Mouse (Mus musculus): ENCODE data around the gene Dgcr2. TPM values are rescaled to one million over a fixed set of nuclear protein-coding genes. Genes with fewer than 3 reads are reported as not detected.

Dgcr2 gene
- polyA plus RNA-seq, 1 experiment from 2014 or later, result 106 TPM

DNA sequence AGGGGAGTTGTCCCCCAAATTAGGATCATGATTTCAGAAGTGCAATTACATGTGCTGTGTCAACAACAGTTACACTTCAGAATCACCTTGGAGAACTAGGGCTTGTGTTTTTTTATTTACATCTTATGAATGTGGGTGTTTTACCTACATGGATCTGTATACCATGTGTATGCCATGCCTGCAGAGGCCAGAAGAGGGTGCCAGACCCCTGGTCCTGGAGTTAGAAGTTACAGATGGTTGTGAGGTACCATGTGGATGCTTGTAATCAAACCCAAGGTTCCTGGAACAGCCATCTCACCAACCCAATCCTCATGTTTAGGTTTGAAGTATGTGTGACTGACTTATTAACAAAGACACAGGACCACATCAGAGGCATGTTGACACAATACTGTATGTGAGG is 39.8 kb downstream of the Dgcr2 start:
- no peak for ATAC-seq (ENCODE audit: low FRiP score)
- Histone ChIP-seq H3K9ac (no peak overlapping the region), H3K4me3 (no peak overlapping the region), H3K4me2 (replicated peaks) (no peak overlapping the region), H3K4me1 (no peaks in the 10 kb centered on the region), H3K36me3 (peaks cover 66% of the 10 kb centered on the region), H3K27ac (no peak overlapping the region), H3K27me3 (no peaks in the 10 kb centered on the region), H3K9me3 (replicated peaks) (no peaks in the 10 kb centered on the region)

DNA sequence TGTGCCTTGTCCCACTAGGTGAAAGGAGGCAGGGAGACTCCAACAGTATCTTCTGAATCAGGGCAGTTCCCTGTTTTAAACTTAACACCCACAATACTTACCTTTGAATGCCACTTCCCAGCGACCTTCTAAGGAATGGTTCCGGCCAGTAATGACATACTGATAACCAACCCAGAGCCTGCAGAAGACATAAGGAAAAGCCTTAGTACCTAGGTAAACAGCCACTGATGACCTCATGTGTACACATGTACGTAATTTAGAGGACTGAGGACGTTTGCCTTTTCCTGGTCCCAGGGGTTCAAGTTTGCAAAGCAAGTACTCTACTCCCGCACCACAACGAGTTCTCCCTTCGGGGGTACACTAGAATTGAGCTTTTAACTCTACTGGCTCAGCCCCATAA is 41.2 kb downstream of the Dgcr2 start:
- peaks cover 77% of the 10 kb centered on the region for H3K36me3 ChIP-seq

DNA sequence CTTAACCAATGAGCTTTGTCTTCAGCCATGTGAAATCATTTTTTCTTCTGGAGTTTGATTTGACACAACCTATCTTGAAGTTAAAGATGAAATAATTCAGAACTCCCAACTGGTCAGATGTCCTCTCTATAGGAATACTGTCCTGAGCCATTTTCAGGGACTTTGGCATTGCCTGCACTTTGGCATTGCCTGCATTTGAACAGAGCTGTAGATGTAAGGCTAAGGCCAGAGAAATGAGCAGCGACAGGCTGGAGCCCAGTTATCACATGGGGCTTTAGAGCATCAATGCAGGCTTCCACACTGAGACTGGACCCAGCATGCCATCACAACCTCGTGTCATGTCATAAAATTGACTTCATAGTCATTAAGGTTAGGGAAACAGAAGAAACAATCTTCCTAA is 45.1 kb downstream of the Dgcr2 start:
- Histone ChIP-seq H3K4me1 (no peaks in the 10 kb centered on the region), H3K4me3 (no peak overlapping the region), H3K36me3 (peaks cover 87% of the 10 kb centered on the region), H3K4me2 (replicated peaks) (no peak overlapping the region), H3K27me3 (no peaks in the 10 kb centered on the region), H3K27ac (no peak overlapping the region), H3K9me3 (replicated peaks) (no peaks in the 10 kb centered on the region), H3K9ac (no peak overlapping the region)
- ATAC-seq (ENCODE audit: low FRiP score), result no peak
- 94% methylated on average over 2 of the region's 2 CpGs for WGBS

More for the DNA sequence above, 41.2 kb downstream of the Dgcr2 start:
- no peaks in the 10 kb centered on the region for H3K9me3 ChIP-seq (replicated peaks)
- H3K9ac ChIP-seq, result no peak overlapping the region
- no peaks in the 10 kb centered on the region for H3K4me1 ChIP-seq
- H3K27me3 ChIP-seq, result no peaks in the 10 kb centered on the region
- WGBS, result 95% methylated on average over 7 of the region's 7 CpGs
- no peak overlapping the region for H3K4me3 ChIP-seq
- ATAC-seq (ENCODE audit: low FRiP score), result no peak
- no peak overlapping the region for H3K4me2 ChIP-seq (replicated peaks)
- no peak overlapping the region for H3K27ac ChIP-seq

DNA sequence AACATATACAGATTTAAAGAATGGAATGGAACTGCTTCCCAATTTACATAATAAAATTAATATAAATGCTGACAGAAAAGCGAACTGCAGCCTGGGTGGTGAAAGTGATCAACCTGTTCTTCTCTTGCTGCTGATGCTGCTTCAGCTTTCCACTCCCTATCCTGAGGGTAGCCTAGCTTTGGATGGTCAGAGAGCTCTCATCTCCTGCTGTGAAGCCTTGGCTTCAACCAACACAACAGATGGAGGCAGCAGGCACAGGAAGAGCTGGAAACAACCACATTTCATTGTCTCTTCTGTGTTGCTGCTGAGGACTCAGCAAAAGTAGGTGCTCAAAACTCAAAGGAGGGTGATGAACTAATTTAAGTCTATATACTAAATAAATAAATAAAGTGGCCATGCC is 46.5 kb downstream of the Dgcr2 start:
- Histone ChIP-seq H3K4me2 (replicated peaks) (no peak overlapping the region), H3K9ac (no peak overlapping the region), H3K27ac (no peak overlapping the region), H3K4me3 (no peak overlapping the region), H3K36me3 (peaks cover 85% of the 10 kb centered on the region), H3K4me1 (no peaks in the 10 kb centered on the region), H3K9me3 (replicated peaks) (no peaks in the 10 kb centered on the region), H3K27me3 (no peaks in the 10 kb centered on the region)
- ATAC-seq (ENCODE audit: low FRiP score), result no peak
- 100% methylated on average over 1 of the region's 1 CpGs for WGBS

DNA sequence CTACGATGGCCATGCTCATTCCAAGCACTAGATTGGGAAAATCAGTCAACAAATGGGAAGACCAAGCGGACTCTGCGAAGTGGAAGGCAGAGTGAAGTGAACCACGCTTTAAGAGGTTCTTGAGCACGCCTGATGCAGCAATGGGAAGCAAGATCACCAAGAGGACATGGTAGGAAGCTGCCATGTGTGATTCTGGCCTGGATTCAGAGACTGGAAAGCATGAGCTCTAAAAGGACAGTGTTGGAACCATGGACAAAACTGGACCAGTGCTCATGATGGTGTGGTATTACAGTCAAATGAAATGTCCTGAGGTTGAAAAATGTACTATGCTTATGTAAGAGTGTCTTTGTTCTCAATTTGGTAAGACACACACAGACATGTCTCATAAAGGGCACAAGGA is 47.0 kb downstream of the Dgcr2 start:
- ATAC-seq (ENCODE audit: low FRiP score), result no peak
- 96% methylated on average over 5 of the region's 5 CpGs for WGBS
- H3K27ac ChIP-seq, result no peak overlapping the region
- peaks cover 85% of the 10 kb centered on the region for H3K36me3 ChIP-seq
- H3K4me3 ChIP-seq, result no peak overlapping the region
- no peaks in the 10 kb centered on the region for H3K27me3 ChIP-seq
- H3K4me2 ChIP-seq (replicated peaks), result no peak overlapping the region
- no peak overlapping the region for H3K9ac ChIP-seq
- H3K4me1 ChIP-seq, result no peaks in the 10 kb centered on the region
- H3K9me3 ChIP-seq (replicated peaks), result no peaks in the 10 kb centered on the region

DNA sequence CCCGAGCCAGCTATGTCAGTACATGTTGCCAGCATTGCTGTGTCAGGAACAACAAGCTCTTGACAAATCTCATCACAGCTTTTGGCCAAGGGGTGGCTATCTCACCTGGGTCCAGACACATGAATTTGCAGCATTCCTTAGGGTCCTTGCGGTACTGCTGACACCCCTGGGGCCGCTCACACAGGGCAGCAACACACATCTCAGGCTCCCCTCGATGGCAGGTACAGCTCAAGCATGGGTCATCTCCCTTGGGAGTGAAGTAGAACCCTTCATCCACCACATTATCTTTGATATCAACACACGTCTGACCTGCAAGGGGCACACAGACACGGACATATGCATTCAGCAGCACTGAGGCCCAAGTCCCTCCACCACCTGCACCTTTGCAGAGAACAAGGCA is 48.9 kb downstream of the Dgcr2 start:
- H3K9me3 ChIP-seq (replicated peaks), result no peaks in the 10 kb centered on the region
- no peak overlapping the region for H3K27ac ChIP-seq
- H3K4me2 ChIP-seq (replicated peaks), result no peak overlapping the region
- WGBS, result 85% methylated on average over 6 of the region's 6 CpGs
- H3K27me3 ChIP-seq, result no peaks in the 10 kb centered on the region
- no peaks in the 10 kb centered on the region for H3K4me1 ChIP-seq
- ATAC-seq (ENCODE audit: low FRiP score), result no peak
- H3K36me3 ChIP-seq, result peaks cover 88% of the 10 kb centered on the region
- H3K4me3 ChIP-seq, result no peak overlapping the region
- no peak overlapping the region for H3K9ac ChIP-seq

DNA sequence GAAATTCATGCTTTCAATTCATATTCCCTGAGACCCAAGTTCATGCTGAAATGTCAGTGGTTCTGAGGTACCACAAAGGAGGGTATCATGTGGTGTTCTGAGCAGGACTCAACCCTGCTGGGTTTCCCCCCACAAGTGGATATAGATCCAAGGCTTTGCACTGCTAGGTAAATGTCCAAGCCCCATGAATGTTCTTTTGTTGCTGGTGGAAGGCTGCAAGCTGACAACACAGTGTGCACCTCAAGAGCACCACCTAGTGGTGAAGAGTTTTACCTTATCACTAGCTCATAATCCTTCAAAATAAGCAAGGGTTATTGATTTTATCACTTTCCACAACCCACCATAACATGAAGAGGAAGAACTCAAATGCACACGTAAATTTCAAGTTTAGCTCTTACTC is 49.4 kb downstream of the Dgcr2 start:
- H3K9me3 ChIP-seq (replicated peaks), result no peaks in the 10 kb centered on the region
- whole genome bisulfite sequencing, result 29% methylated on average over 1 of the region's 1 CpGs
- ATAC-seq (ENCODE audit: low FRiP score), result 0 out of 2 replicates have a peak, but pooled peaks have one; percentile 38
- peaks cover 88% of the 10 kb centered on the region for H3K36me3 ChIP-seq
- H3K27ac ChIP-seq, result 0 out of 2 replicates have a peak overlapping the region, but pooled peaks have one; percentile 8
- no peak overlapping the region for H3K4me3 ChIP-seq
- no peak overlapping the region for H3K4me2 ChIP-seq (replicated peaks)
- no peak overlapping the region for H3K9ac ChIP-seq
- H3K27me3 ChIP-seq, result no peaks in the 10 kb centered on the region
- H3K4me1 ChIP-seq, result no peaks in the 10 kb centered on the region

DNA sequence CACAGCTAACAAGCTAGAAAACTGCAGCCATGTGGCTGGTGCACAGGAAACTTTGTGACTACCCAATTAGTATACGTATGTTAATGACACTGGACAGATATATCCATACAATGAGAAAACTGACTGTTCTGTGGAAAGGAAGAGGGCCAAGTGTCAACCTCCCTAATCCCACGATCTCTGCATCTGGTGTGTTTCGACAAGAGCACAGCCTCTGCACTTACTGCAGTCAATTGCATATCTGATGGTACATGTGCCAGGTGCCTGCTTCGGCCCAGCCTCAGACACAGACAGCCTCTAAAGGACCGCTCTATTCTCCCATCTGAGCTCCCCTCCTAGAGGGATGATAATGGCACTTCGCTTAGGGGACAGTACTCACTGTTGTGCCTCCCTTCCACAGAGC is 49.9 kb downstream of the Dgcr2 start:
- H3K27ac ChIP-seq, result 0 out of 2 replicates have a peak overlapping the region, but pooled peaks have one; percentile 8
- ATAC-seq (ENCODE audit: low FRiP score), result 0 out of 2 replicates have a peak, but pooled peaks have one; percentile 11
- no peaks in the 10 kb centered on the region for H3K27me3 ChIP-seq
- no peaks in the 10 kb centered on the region for H3K4me1 ChIP-seq
- H3K4me2 ChIP-seq (replicated peaks), result no peak overlapping the region
- no peak overlapping the region for H3K9ac ChIP-seq
- H3K36me3 ChIP-seq, result peaks cover 90% of the 10 kb centered on the region
- WGBS, result 94% methylated on average over 6 of the region's 6 CpGs
- no peak overlapping the region for H3K4me3 ChIP-seq
- H3K9me3 ChIP-seq (replicated peaks), result no peaks in the 10 kb centered on the region

DNA sequence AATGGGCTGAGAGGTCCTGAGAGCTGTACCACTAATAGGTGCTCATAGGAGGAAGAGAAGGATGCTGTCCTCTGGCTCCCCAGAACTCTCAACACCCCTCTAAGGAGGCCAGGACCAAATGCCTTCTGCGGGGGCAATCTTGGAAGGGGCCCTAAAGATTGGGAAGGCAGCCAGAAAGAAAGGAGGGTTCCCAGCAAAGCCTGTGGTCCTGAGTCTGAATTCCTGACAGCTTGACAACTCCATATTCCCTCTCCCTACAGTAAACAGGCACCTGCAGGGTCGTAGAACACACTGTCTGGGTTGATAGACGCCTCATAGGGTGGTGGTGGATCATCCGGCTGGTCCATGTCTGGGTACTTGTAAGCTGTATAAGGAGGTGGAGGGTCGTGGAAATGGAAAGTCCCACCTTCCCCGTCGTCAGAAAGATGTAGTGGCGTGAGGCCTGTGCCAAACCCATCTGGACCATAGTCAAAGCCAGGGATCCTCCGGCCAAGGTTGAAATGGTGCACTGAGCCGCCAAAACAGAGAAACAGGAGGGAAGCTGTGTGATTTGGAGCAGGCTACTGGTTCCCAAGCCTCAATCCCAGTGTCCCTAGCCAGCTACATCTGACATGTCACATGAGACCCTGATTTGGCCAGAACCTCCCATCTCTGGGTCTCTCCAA is 54.5 kb downstream of the Dgcr2 start:
- H3K27ac ChIP-seq, result no peak overlapping the region
- H3K4me3 ChIP-seq, result no peak overlapping the region
- no peak overlapping the region for H3K9ac ChIP-seq
- H3K9me3 ChIP-seq (replicated peaks), result no peaks in the 10 kb centered on the region
- no peaks in the 10 kb centered on the region for H3K4me1 ChIP-seq
- H3K36me3 ChIP-seq, result peaks cover 92% of the 10 kb centered on the region
- WGBS, result 93% methylated on average over 10 of the region's 10 CpGs
- H3K27me3 ChIP-seq, result no peaks in the 10 kb centered on the region
- H3K4me2 ChIP-seq (replicated peaks), result no peak overlapping the region
- ATAC-seq (ENCODE audit: low FRiP score), result no peak

DNA sequence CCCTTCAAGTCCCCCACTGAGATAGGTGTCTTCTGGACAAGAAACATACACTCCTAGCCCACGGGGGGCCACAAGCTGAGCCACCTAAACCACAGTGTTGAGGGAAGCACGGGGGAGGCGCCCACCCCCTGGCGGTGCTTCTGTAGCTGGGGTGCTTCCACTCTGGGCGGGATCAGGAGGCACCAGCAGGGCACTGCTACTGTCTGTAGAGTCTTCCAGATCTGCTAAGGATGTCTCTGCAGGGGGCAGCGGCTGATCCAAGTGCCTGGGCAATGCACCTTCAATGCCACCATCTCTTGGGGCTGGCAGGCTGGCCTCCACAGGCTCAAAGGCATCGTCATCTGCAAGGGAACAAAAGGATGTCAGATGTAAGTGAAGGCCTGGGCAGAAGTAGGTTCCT is 55.9 kb downstream of the Dgcr2 start:
- no peak overlapping the region for H3K4me3 ChIP-seq
- ATAC-seq (ENCODE audit: low FRiP score), result no peak
- peaks cover 5% of the 10 kb centered on the region for H3K27me3 ChIP-seq
- H3K36me3 ChIP-seq, result peaks cover 85% of the 10 kb centered on the region
- no peak overlapping the region for H3K27ac ChIP-seq
- H3K9ac ChIP-seq, result no peak overlapping the region
- 94% methylated on average over 7 of the region's 7 CpGs for WGBS
- no peak overlapping the region for H3K4me2 ChIP-seq (replicated peaks)
- H3K9me3 ChIP-seq (replicated peaks), result no peaks in the 10 kb centered on the region
- H3K4me1 ChIP-seq, result no peaks in the 10 kb centered on the region

DNA sequence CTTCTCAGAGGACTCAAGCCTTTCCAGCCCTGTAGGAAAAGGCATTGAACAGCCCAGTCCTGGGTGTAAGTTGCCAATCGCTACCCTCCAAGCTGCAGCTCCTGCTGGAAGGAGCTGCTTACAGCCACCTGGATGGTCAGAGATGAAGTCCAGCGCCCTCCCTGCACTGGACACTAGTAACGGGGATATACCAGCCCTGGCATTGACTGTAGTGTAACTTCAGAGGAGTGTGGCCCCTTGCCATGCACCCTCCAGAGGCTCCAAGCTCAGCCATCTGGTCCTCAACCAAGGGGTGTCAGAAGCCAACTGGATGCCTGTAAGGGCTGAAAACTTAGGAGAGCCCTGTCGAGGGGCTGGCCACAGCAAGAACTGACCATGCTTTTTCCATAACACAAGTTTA is 58.4 kb downstream of the Dgcr2 start:
- peaks cover 30% of the 10 kb centered on the region for H3K27me3 ChIP-seq
- ATAC-seq (ENCODE audit: low FRiP score), result no peak
- H3K9me3 ChIP-seq (replicated peaks), result no peaks in the 10 kb centered on the region
- H3K4me2 ChIP-seq (replicated peaks), result no peak overlapping the region
- no peaks in the 10 kb centered on the region for H3K4me1 ChIP-seq
- WGBS, result 91% methylated on average over 4 of the region's 4 CpGs
- H3K4me3 ChIP-seq, result no peak overlapping the region
- H3K9ac ChIP-seq, result no peak overlapping the region
- H3K36me3 ChIP-seq, result peaks cover 61% of the 10 kb centered on the region
- H3K27ac ChIP-seq, result no peak overlapping the region

DNA sequence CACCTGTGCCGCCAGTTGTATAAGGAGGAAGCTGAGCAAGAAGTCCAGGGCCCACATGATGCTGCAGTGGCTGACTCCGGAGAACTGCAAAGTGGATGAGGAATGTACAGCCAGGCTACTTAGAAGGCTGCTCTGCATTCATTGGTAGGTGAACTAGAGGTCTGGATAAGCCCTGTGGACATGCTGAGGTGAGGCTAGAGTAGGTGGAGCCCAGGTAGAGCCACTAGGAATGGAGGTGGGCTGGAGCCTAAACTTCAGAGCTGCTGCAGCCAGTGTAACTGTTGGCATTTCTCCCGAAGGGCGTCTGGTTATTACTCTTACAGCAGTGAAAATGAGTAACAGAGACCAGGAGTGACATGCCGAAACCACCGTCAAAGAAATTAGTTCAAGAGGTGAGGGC is 60.3 kb downstream of the Dgcr2 start, which contains the start of gene Car15:
Car15 (minus strand) TSS at position 314 of the 400 bp plus-strand sequence.
- Histone ChIP-seq H3K27ac (no peak within 1 kb of the TSS), H3K27me3 (peaks cover 48% of the 10 kb centered on the region), H3K4me3 (no peak within 1 kb of the TSS), H3K9me3 (replicated peaks) (no peaks in the 10 kb centered on the region), H3K9ac (no peak within 1 kb of the TSS), H3K36me3 (peaks cover 41% of the 10 kb centered on the region), H3K4me2 (replicated peaks) (no peak within 1 kb of the TSS), H3K4me1 (peaks cover 12% of the 10 kb centered on the region)
- ATAC-seq (ENCODE audit: low FRiP score), result no peak
- whole genome bisulfite sequencing, result 83% methylated on average over 6 of the region's 6 CpGs

DNA sequence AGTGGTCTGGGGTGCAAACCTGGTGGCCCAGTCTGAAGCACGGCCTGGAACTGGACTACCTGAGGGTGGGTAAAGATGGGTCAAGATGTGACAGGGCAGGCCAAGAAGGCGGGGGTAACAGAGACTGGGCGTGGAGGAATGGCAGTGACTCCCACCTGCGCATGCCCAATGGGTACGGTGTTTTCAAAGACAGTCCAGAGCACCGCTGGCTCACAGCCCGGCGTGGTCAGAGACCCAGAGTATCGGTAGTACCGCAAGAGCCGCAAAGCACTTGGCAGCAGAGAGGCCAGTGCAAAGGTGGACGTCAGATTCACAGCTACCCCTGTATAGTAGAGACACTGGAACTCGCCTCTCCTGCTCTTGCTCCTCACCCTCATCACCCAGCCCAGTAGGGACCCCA is 62.9 kb downstream of the Dgcr2 start:
- 49% methylated on average over 13 of the region's 13 CpGs for WGBS
- Histone ChIP-seq H3K27ac (no peak overlapping the region), H3K36me3 (peaks cover 16% of the 10 kb centered on the region; the same call in 1 of the 2 replicates), H3K9me3 (replicated peaks) (no peaks in the 10 kb centered on the region), H3K4me1 (peaks cover 18% of the 10 kb centered on the region), H3K4me2 (replicated peaks) (no peak overlapping the region), H3K4me3 (no peak overlapping the region), H3K27me3 (peaks cover 74% of the 10 kb centered on the region), H3K9ac (no peak overlapping the region)
- no peak for ATAC-seq (ENCODE audit: low FRiP score)

All from hindbrain, embryonic 12.5 days (tissue).